Mouse (Mus musculus): ENCODE measurements at regions not wholly inside any gene's neighbourhood (a gene's known extent, or its start where the extent isn't known, plus 50 kb on each side); places are given as distances from the start of the nearest gene placed in this dataset.

DNA sequence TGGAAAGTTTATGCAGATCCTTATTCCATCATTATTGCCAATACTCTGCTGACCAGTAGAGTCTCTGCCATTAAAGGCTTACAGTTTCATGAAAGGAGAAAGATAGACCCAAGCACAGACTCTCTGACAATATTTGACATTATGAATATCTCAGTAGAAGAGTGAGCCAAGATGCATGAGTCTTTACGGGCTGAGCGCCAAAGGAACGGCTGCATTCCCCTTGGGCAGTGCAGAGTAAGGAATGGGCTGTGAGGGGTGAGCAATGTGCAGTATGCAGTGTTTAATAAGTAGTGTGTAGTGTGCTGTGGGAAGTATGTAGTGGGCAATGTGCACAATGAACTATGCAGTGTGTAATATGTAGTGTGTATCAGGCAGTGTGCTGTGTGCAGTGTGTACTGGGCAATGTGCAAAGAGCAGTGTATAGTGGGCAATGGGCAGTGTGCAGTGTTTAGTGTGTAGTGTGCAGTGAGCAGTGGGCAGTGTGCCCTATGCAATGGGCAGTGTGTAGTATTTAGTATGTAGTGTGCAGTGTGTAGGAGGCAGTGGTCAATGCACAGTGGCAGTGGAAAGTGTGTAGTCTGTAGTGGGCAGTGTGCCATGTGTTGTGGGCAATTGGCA lies 671.8 kb downstream of the 5730522E02Rik start:
- no peak for DNase-seq (ENCODE audit: low read depth, low spot score)

- DNase-seq (ENCODE audit: low read depth, low spot score) = no peak
Measured at GRCm38 (mm10) chr11:25536069-25536468, 674.5 kb downstream of the 5730522E02Rik start.

DNA sequence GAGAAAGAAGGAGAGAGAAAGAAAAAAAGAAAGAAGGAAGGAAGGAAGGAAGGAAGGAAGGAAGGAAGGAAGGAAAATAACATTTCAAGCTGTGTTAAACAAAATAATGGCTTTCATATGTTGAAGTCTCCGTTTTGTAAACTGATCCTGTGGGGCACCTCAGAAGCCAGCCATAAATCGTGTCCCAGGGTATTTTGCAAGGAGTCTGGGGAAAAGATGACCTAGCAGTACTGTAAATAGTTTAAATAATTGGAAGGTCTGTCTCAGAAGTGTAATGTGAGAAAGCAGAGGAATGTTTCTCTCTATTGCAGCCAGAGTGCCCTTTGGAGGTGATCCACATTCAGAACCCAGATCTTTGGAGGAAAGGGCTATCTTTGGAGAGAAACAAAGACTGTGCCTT lies 677.5 kb downstream of the 5730522E02Rik start:
- DNase-seq (ENCODE audit: low read depth, low spot score) = no peak

DNA sequence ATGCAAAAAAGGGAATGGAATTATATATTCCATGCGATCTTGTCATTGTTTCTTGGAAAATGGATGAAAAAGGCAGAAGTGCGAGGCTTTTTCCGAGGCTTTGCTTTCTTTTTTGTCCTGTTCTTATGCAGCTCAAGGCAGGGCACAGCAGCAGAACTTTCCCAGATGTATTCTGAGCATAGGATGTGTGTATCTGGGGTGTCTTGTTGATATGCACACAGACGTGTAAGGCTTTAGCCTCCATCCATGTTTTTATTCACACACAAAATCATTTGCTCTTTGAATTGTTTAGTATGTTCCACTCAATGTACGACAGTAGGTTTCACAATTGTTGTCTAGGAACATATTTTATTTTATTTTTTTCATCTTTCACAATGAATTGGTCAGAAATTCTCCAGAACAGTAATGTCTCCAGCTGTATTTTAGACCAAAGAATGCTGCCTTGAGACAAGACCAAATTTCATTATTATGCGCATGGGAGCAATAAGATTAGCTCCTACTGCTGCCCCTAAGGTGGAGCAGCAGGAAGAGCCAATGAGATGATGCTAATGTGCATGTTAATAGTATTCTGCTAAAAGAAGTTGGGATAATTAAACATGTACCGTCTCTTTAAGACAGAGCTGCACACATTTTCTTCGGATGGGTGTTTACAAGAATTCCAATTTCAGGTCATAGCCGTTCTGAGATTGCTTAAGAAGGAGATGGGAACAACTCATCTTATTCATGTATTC lies 678.7 kb downstream of the 5730522E02Rik start:
- no peak for DNase-seq (ENCODE audit: low read depth, low spot score)

- DNase-seq (ENCODE audit: low read depth, low spot score) = no peak
Measured at GRCm38 (mm10) chr11:25528056-25528455, 682.5 kb downstream of the 5730522E02Rik start.

DNA sequence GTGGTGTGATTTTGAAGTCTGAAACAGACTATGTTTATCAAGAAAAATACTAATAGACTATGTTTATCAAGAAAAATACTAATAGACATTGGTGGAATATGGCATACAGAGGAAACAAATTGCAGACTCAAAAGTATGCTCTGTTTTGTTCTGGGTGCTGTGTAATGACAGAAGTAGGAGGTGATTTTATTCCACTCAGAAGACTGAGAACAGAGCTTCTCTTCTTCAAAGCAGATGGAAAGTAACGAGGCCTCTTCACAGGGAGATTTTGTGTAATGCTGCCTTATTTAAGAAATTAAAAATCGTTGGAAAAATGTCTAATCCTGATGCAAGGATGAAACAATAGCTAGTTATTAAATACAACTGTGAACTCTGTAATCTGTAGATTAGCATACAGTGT lies 691.7 kb downstream of the 5730522E02Rik start:
- no peak for DNase-seq (ENCODE audit: low read depth, low spot score)

- DNase-seq (ENCODE audit: low read depth, low spot score) = no peak
Measured at GRCm38 (mm10) chr11:25518131-25518530, 692.4 kb downstream of the 5730522E02Rik start.

GRCm38 (mm10) chr11:25505500-25505899 lies 705.1 kb downstream of the 5730522E02Rik start:
- DNase-seq (ENCODE audit: low read depth, low spot score) = no peak

- peak; percentile 91 for DNase-seq (ENCODE audit: low read depth, low spot score)
Measured at GRCm38 (mm10) chr11:25473682-25474365, 736.7 kb downstream of the 5730522E02Rik start.

DNA sequence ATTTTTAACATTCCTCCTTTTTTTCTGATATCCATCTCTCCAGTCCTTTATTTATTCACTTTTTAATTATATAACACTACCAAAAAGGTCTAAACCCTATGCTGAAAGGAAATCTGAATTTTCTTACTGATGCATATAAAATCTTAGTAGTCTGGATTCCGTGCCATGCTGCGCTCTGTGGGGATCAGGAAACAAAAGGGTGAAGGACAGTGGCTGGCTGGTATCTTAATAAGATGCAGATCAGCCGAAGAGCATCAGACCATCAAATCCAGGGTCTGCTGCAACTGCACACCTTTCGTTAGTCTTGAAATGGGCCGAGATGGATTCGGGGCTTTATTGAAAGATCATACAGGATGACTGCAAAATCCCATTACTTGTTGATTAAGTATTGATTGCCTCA lies 740.7 kb downstream of the 5730522E02Rik start:
- DNase-seq (ENCODE audit: low read depth, low spot score) = no peak

- peak; percentile 74 for DNase-seq (ENCODE audit: low read depth, low spot score)
Measured at GRCm38 (mm10) chr11:25437206-25437605, 773.4 kb downstream of the 5730522E02Rik start.

- peak; percentile 48 for DNase-seq (ENCODE audit: low read depth, low spot score)
Measured at GRCm38 (mm10) chr11:25435645-25436044, 774.9 kb downstream of the 5730522E02Rik start.

DNA sequence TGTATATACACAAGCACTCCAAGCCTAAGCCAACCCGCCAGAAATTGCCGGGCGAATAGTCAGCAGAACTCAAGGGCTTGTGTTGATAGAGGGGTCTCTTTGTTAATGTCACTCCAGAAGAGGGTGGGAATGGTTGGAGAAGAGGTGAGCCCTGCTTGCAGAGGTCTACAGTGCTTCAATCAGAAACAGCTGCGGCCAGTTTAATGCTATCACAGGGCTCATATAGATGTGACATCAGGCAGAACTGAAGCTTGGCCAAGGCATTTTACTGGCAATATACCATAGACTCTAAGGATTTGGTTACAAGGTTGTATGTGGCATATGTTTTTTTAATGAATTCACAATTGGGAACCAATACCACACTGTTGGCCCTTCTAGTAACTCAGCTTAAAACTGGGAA lies 787.4 kb downstream of the 5730522E02Rik start:
- no peak for DNase-seq (ENCODE audit: low read depth, low spot score)

GRCm38 (mm10) chr11:25421486-25421885 lies 789.1 kb downstream of the 5730522E02Rik start:
- DNase-seq (ENCODE audit: low read depth, low spot score) = no peak

DNA sequence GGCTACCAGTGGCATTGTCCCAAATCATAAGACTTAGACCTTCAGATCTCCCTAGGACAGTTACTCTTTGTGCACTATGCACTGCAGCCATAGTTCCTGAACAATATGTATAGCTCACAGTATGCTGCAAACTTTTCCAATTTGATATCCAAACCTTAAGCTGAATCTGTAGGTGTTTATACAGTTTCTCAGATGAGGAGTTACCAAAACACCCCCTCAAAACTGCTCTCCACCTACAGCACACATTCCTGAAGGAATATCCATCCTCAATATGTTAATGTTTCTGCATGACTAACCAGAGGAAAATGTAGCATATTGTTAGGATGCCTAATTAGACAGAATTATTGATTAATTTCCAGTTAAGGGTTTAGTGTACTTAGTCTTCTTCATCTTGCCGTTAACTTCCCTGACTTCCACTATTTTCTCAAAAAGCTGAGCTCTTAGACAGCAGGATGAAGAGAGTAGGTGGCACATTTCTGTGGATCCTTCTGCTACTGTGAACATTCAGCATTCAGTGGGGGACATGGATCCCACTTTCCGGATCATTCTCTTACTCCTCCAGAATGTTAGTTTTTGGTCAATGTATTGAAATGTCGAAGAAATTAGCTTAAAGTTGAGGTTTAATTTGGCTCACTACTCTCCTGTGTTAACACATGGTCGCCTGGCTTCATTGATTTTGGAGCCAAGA lies 800.0 kb downstream of the 5730522E02Rik start:
- DNase-seq (ENCODE audit: low read depth, low spot score) = no peak

DNA sequence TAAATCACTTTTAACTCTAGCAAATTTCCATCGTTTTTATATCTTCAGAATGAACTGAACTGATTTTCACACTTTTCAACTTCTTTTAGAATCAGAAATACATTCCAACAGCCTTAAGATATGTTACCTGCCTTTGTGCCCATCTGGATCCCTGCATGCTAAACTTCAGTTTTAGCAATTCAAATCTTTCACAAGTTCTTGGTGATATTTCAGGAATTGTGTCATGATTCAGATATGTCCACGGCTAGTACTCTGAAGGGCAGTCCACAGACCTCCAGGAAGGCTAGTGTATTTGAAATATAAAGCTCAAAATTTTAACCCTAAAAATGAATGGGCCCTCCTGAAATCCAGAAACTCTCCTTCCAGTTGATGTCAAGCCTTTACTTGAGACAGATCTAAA lies 818.9 kb downstream of the 5730522E02Rik start:
- no peak for DNase-seq (ENCODE audit: low read depth, low spot score)

- no peak for DNase-seq (ENCODE audit: low read depth, low spot score)
Measured at GRCm38 (mm10) chr11:25367111-25367510, 843.5 kb downstream of the 5730522E02Rik start.

GRCm38 (mm10) chr11:25365433-25365832 lies 845.1 kb downstream of the 5730522E02Rik start:
- DNase-seq (ENCODE audit: low read depth, low spot score) = no peak

GRCm38 (mm10) chr11:25359723-25360122 lies 850.8 kb downstream of the 5730522E02Rik start:
- no peak for DNase-seq (ENCODE audit: low read depth, low spot score)

DNA sequence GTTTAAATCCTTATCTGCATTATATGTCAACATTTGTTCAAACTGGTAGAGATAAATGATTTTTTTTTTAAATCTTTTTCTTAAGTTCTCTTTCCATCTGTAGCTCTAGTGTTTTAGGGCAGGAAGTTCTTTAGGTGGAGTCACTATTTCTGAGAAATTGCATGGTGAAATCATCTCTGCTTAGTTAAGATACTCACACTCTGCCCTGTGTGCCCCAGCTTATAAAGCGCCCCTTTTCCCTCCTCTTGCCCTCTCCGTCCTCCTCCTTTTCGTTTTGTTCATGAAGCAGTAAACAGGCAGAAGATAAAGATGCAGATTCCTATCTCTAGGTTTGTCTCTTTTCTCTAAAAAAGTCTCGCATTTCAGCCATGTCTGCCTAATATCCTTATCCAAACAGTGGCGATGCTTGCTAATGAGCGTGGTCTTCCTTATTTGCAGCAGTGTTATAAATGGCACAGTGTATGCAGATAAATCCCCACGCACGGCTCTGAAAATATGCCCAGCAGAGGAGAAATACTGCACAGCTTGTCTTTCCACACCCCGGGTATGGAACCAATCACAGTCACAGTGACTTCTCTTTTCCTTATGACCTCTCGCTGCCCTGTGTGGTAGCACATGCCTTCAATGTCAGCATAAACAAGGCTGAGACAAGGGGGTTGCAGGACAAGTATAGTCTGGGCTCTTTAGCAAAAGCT lies 852.7 kb downstream of the 5730522E02Rik start:
- no peak for DNase-seq (ENCODE audit: low read depth, low spot score)

All from R1 (cell line).